Mouse (Mus musculus) hindbrain, embryonic 13.5 days (tissue): Measurements from ENCODE around the gene Slc30a7. TPM values are rescaled to one million over a fixed set of nuclear protein-coding genes. Genes with fewer than 3 reads are reported as not detected.

Source experiments
- ATAC-seq: fragments of 200-750 bp; cut with Nextera tagmentation; 2 replicates; pipeline ENCODE4 v1.8.0; 2017; ENCODE audit warnings: moderate TSS enrichment; ENCODE audit not compliant: low FRiP score
- H3K27ac ChIP-seq: fragments of 300-500 bp; sonication (generic); 2 replicates; pipeline ENCODE4 v1.5.1; 2015; ENCODE audit warnings: inconsistent platforms, mild to moderate bottlenecking, moderate library complexity
- H3K27me3 ChIP-seq: fragments of 300-500 bp; sonication (generic); 2 replicates; pipeline ENCODE4 v1.6.1; 2015; ENCODE audit warnings: mild to moderate bottlenecking, inconsistent platforms
- H3K36me3 ChIP-seq: fragments of 300-500 bp; sonication (generic); 2 replicates; pipeline ENCODE4 v1.6.1; 2015; ENCODE audit warnings: mild to moderate bottlenecking, inconsistent platforms
- H3K4me1 ChIP-seq: fragments of 300-500 bp; sonication (generic); replicated peaks from 2 replicates; pipeline ENCODE4 v1.6.1; 2015; ENCODE audit warnings: inconsistent platforms
- H3K4me2 ChIP-seq: fragments of 300-500 bp; sonication (generic); 2 replicates; pipeline ENCODE4 v1.6.1; 2015; ENCODE audit warnings: inconsistent platforms, mild to moderate bottlenecking, moderate library complexity
- H3K4me3 ChIP-seq: fragments of 300-500 bp; sonication (generic); 2 replicates; pipeline ENCODE4 v1.5.1; 2015; ENCODE audit warnings: mild to moderate bottlenecking, inconsistent platforms
- H3K9ac ChIP-seq: fragments of 300-500 bp; sonication (generic); 2 replicates; pipeline ENCODE4 v1.6.1; 2015; ENCODE audit warnings: mild to moderate bottlenecking, inconsistent platforms
- H3K9me3 ChIP-seq: fragments of 300-500 bp; sonication (generic); 2 replicates; pipeline ENCODE4 v1.6.1; 2016; ENCODE audit warnings: inconsistent platforms
- WGBS: fragments of 180-500 bp; shearing (Covaris S2); methylation state at CpG from one replicate; pipeline ENCODE4 v1.1.7; 2015; 5-methylcytosine and 5-hydroxymethylcytosine counted together
- polyA plus RNA-seq: library from polyadenylated mRNA; unstranded; fragments of >200 nt; fragmentation: Nextera tagmentation; extraction: Ambion mirVana; gene quantifications from 2 replicates; pipeline ENCODE4 v1.2.1, GENCODE M21; 2015

The Slc30a7 gene
- polyA plus RNA-seq, 1 experiment from 2014 or later = 21.2 TPM

GRCm38 (mm10) chr3:115983217-115983616 is 24.0 kb downstream of the Slc30a7 start:
- Histone ChIP-seq H3K36me3 (peaks cover 60% of the 10 kb centered on the region), H3K4me3 (no peak overlapping the region), H3K9ac (no peak overlapping the region), H3K9me3 (no peaks in the 10 kb centered on the region), H3K4me1 (no peaks in the 10 kb centered on the region), H3K27ac (no peak overlapping the region), H3K4me2 (no peak overlapping the region), H3K27me3 (no peaks in the 10 kb centered on the region)
- 97% methylated on average over 8 of the region's 8 CpGs for WGBS
- no peak for ATAC-seq

GRCm38 (mm10) chr3:115979000-115979399 is 28.2 kb downstream of the Slc30a7 start:
- Histone ChIP-seq H3K4me1 (no peaks in the 10 kb centered on the region), H3K4me3 (no peak overlapping the region), H3K27ac (no peak overlapping the region), H3K4me2 (no peak overlapping the region), H3K9me3 (no peaks in the 10 kb centered on the region), H3K27me3 (no peaks in the 10 kb centered on the region), H3K36me3 (peaks cover 68% of the 10 kb centered on the region), H3K9ac (no peak overlapping the region)
- WGBS = 34% methylated on average over 1 of the region's 1 CpGs
- no peak for ATAC-seq

- no peaks in the 10 kb centered on the region for H3K9me3 ChIP-seq
- H3K9ac ChIP-seq = no peak overlapping the region
- H3K27ac ChIP-seq = no peak overlapping the region
- WGBS = 87% methylated on average over 10 of the region's 10 CpGs
- no peaks in the 10 kb centered on the region for H3K4me1 ChIP-seq
- H3K27me3 ChIP-seq = no peaks in the 10 kb centered on the region
- ATAC-seq = peak; percentile 36; the same call in 1 of the 2 replicates
- peaks cover 75% of the 10 kb centered on the region for H3K36me3 ChIP-seq
- no peak overlapping the region for H3K4me3 ChIP-seq
- no peak overlapping the region for H3K4me2 ChIP-seq
These were observed 32.2 kb downstream of the Slc30a7 start for GRCm38 (mm10) chr3:115974995-115975394.

DNA sequence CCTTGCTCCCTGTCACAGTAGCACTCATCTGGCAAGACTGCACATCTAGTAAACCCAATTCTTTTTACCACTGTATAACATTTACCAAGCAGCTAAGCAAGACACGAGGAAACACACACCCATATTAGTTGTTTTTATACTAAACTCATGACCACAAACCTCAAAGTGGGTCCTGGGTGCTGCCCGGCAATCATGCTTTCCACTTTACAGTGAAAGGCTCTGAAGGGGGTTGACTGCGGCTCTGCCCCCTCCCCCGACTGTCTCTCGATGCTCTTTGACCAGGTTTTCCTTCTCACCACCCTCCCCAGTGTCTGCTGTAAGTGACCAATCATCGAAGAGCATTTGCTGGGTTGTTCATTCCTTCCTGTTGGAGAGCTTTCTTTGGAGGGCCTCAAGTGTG is 33.0 kb downstream of the Slc30a7 start:
- H3K4me3 ChIP-seq = no peak overlapping the region
- H3K27me3 ChIP-seq = no peaks in the 10 kb centered on the region
- no peak overlapping the region for H3K4me2 ChIP-seq
- H3K9ac ChIP-seq = no peak overlapping the region
- H3K27ac ChIP-seq = no peak overlapping the region
- WGBS = 92% methylated on average over 6 of the region's 6 CpGs
- 0 out of 2 replicates have a peak, but pooled peaks cover 2% of the 10 kb centered on the region for H3K4me1 ChIP-seq
- no peaks in the 10 kb centered on the region for H3K9me3 ChIP-seq
- peaks cover 76% of the 10 kb centered on the region for H3K36me3 ChIP-seq
- ATAC-seq = no peak

DNA sequence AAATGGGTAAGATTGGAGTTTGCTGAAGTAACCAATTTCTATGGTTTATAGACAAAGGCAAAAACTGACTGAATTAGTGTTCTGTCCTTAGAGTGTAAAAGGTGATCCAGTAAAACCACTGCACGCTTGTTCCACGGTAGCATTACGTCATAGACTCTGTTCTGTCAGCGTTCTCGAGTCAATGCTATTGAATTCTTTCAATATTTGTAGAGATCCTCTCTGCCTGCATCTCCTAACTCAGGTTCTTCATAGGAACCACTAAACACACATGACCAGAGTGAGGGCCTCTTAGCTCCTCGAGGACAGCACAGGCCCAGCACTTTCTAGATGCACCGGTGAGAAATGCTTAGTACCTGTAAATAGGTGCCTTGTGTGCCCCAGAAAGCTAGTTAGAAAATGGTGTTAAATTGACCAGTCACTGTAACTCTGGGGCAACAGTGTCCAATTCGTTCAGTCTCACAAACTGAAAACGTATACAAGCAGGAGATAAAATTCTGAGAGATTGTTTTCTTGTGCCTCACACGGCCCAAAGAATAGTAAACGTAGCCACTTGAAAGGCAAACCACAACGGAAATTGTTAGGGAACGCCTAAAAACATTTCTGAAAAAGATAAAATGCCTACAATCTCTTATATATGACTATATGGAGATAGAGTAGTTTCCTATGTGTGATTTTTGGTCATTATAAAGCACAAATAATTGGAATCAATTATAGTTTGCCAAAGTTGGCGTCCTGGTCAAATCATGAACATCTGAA is 35.1 kb downstream of the Slc30a7 start:
- no peak for ATAC-seq
- no peak overlapping the region for H3K4me2 ChIP-seq
- H3K27me3 ChIP-seq = no peaks in the 10 kb centered on the region
- 94% methylated on average over 14 of the region's 14 CpGs for WGBS
- no peaks in the 10 kb centered on the region for H3K9me3 ChIP-seq
- H3K4me1 ChIP-seq = 0 out of 2 replicates have a peak, but pooled peaks cover 9% of the 10 kb centered on the region
- no peak overlapping the region for H3K9ac ChIP-seq
- H3K4me3 ChIP-seq = no peak overlapping the region
- H3K27ac ChIP-seq = no peak overlapping the region
- peaks cover 67% of the 10 kb centered on the region for H3K36me3 ChIP-seq

DNA sequence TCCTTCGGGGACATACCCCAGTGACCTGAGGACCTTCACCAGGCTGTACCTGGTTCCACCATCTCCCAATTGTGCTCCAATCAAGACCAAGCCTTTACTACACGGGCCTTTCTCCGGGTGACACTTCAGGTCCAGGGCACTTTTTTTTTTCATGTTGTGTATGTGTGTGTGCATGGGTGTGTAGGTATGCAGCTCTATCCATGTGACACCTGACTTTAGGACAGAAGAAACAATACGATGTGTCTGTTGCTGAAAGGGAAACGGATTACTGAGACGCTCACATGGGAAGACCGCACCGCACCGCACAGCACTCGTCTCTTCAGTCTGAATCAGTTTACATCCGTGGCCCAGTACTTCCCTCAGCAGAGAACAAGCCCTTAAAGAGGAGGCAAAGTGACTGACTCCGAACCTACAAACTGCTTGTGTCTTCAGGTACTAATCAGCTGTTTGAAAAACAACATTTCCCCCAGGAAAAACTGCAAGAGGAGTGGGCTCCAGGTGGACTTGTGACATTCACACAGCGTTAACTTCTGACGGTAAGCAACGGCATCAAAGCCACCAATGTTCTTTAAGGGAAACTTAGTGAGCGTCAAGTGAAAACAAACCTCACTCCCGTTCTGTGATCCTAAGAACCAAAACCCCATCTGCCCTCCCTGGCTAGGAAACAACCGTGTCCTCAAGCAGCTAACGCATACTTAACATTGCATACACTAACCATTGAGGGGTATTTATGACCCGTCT is 36.0 kb downstream of the Slc30a7 start:
- no peak overlapping the region for H3K4me3 ChIP-seq
- peaks cover 62% of the 10 kb centered on the region for H3K36me3 ChIP-seq
- H3K4me2 ChIP-seq = no peak overlapping the region
- 93% methylated on average over 20 of the region's 20 CpGs for WGBS
- no peak overlapping the region for H3K27ac ChIP-seq
- no peak overlapping the region for H3K9ac ChIP-seq
- H3K4me1 ChIP-seq = 0 out of 2 replicates have a peak, but pooled peaks cover 9% of the 10 kb centered on the region
- no peaks in the 10 kb centered on the region for H3K9me3 ChIP-seq
- no peaks in the 10 kb centered on the region for H3K27me3 ChIP-seq
- no peak for ATAC-seq

DNA sequence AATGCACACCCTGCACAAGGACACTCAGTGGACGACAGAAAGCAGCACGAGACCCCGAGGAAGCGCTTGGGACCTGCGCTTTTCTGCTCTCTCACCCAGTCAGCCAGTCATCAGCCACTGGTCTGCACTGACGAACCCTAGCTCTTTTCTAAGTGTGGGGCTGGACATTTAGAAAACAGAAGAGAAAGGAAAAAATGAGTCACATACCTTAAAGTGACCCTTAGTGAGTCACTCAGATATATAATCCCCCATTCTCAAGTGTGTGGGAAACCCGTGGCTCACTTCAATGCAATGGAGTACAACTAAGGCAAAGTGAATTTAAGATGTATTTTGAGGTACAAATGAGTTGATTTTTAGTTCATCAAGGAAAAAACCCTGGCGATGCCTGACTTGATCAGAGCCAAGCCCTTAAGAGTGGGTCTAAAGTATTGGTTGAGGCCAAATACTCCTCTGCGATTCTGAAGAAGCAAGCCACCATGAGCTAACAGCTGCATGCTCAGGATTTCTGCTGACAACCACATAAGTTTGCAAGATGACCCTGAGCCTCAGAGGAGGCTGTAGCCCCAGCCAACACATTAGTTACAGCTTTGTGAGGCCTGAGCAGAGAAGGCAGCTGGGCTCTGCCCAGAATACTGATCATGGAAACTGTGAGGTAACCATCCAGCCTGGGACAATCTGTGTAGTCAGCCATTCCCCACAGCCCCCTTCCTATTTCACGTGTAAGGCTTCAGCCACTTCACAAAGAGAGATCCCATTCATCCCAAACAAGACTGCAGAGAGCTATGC is 38.3 kb downstream of the Slc30a7 start:
- 84% methylated on average over 10 of the region's 10 CpGs for WGBS
- H3K27ac ChIP-seq = peak overlapping the region; percentile 62

GRCm38 (mm10) chr3:115964071-115964470 is 43.1 kb downstream of the Slc30a7 start:
- 67% methylated on average over 5 of the region's 5 CpGs for WGBS
- Histone ChIP-seq H3K27me3 (no peaks in the 10 kb centered on the region), H3K27ac (no peak overlapping the region), H3K9me3 (no peaks in the 10 kb centered on the region), H3K4me1 (0 out of 2 replicates have a peak, but pooled peaks cover 6% of the 10 kb centered on the region), H3K36me3 (peaks cover 22% of the 10 kb centered on the region), H3K4me2 (no peak overlapping the region), H3K9ac (no peak overlapping the region), H3K4me3 (no peak overlapping the region)
- ATAC-seq = no peak

More for the DNA sequence above, 38.3 kb downstream of the Slc30a7 start:
- Histone ChIP-seq H3K36me3 (peaks cover 52% of the 10 kb centered on the region), H3K4me1 (0 out of 2 replicates have a peak, but pooled peaks cover 9% of the 10 kb centered on the region), H3K9ac (no peak overlapping the region), H3K9me3 (no peaks in the 10 kb centered on the region), H3K27me3 (no peaks in the 10 kb centered on the region), H3K4me2 (no peak overlapping the region), H3K4me3 (no peak overlapping the region)
- ATAC-seq = peak; percentile 88

GRCm38 (mm10) chr3:115963597-115963996 is 43.6 kb downstream of the Slc30a7 start:
- 92% methylated on average over 1 of the region's 1 CpGs for WGBS
- H3K4me1 ChIP-seq = 0 out of 2 replicates have a peak, but pooled peaks cover under 1% of the 10 kb centered on the region
- no peak overlapping the region for H3K27ac ChIP-seq
- H3K36me3 ChIP-seq = peaks cover 25% of the 10 kb centered on the region
- no peaks in the 10 kb centered on the region for H3K9me3 ChIP-seq
- H3K27me3 ChIP-seq = no peaks in the 10 kb centered on the region
- ATAC-seq = no peak
- no peak overlapping the region for H3K9ac ChIP-seq
- no peak overlapping the region for H3K4me3 ChIP-seq
- no peak overlapping the region for H3K4me2 ChIP-seq

DNA sequence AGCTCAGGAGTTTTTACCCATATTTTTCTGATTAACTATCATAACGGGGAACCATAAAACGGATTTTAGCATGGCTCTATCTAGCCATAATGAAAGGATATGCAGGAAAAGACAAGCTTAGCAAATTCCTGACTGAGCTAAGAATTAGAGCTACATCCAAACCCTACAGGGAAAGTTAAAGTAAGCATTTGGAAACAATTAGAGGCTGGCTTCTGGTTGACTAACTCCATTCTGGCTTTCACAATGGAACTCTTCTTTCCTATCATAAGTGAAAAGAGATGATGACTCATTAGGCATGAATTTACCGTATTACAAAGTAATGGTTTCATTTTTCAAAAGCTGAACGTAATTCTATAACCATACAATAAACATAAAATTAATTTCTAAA is 45.2 kb downstream of the Slc30a7 start:
- WGBS = 54% methylated on average over 4 of the region's 4 CpGs
- no peak for ATAC-seq
- H3K27me3 ChIP-seq = no peaks in the 10 kb centered on the region

DNA sequence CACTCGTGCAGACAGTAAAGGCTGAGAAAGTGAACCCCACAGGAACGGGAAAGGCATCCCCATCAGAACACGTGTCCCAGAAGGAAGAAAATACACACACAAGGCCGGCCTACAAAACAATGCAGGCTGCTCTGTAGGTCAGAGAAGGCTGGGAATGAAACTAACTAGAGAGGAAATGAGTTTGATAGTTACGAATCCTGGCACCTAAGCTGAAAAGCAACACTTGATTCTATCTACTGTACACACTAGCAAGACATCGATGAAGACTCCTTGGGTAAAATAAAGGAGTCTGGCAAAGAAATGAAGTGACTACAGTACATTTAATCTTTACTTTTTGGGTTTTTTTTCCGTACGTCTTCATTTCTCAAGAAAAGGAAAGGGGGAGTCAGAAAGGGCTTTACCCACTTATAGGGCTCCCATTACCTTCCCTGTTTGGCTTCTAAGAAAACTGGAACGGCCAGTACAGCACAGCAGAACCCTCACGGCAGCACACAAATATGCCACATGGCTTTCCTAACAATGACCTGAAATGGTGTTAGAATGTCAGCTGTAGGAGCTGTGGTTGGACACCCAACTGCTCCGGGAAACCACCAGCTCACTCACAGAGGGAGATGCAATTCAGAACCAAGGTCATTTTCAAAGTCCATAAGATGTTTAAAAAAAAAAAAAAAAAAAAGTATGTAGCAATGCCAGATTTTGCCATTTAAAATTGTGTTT is 45.7 kb downstream of the Slc30a7 start:
- peaks cover 37% of the 10 kb centered on the region for H3K36me3 ChIP-seq
- no peak for ATAC-seq
- no peaks in the 10 kb centered on the region for H3K27me3 ChIP-seq
- no peak overlapping the region for H3K9ac ChIP-seq
- H3K4me1 ChIP-seq = no peaks in the 10 kb centered on the region
- no peak overlapping the region for H3K27ac ChIP-seq
- H3K9me3 ChIP-seq = no peaks in the 10 kb centered on the region
- H3K4me3 ChIP-seq = no peak overlapping the region
- 81% methylated on average over 11 of the region's 11 CpGs for WGBS
- no peak overlapping the region for H3K4me2 ChIP-seq

More for the DNA sequence above, 45.2 kb downstream of the Slc30a7 start:
- Histone ChIP-seq H3K36me3 (peaks cover 36% of the 10 kb centered on the region), H3K9me3 (no peaks in the 10 kb centered on the region), H3K4me1 (no peaks in the 10 kb centered on the region), H3K9ac (no peak overlapping the region), H3K4me3 (no peak overlapping the region), H3K27ac (no peak overlapping the region), H3K4me2 (no peak overlapping the region)
